Mouse (Mus musculus) MEL (cell line): ENCODE measurements around the gene Fgfr2.

Source experiments
- CTCF ChIP-seq, 3 experiments: IDR thresholded peaks in 2 of 3; conservative IDR thresholded peaks in 1 of 3; 2 replicates each; pipeline ENCODE4 v1.5.1; 2011 to 2012; ENCODE audit warnings: low read length in 3 of 3, low read depth in 2 of 3, mild to moderate bottlenecking in 2 of 3, improper control_type of control experiment in 1 of 3, inconsistent platforms in 1 of 3, mixed read lengths in 1 of 3, moderate library complexity in 1 of 3; ENCODE audit not compliant: control insufficient read depth in 1 of 3, insufficient read depth in 1 of 3, poor library complexity in 1 of 3, severe bottlenecking in 1 of 3
- EP300 ChIP-seq, 2 experiments: IDR thresholded peaks; 2 replicates each; pipeline ENCODE4 v1.6.1; 2011; ENCODE audit warnings: improper control_type of control experiment in 2 of 2, low read length in 2 of 2, low read depth in 1 of 2, mild to moderate bottlenecking in 1 of 2
- JUND ChIP-seq: IDR thresholded peaks from 2 replicates; pipeline ENCODE4 v1.6.1; 2011; ENCODE audit warnings: low read depth, mild to moderate bottlenecking, improper control_type of control experiment, low read length
- KAT2A ChIP-seq: conservative IDR thresholded peaks from 2 replicates; pipeline ENCODE4 v1.6.1; 2012; ENCODE audit warnings: low read depth, low read length, improper control_type of control experiment, inconsistent platforms
- POLR2AphosphoS5 ChIP-seq: IDR thresholded peaks from 2 replicates; pipeline ENCODE4 v1.6.1; 2012; ENCODE audit warnings: low read depth, borderline replicate concordance, mild to moderate bottlenecking, inconsistent platforms, low read length, moderate library complexity, mixed read lengths
- SIN3A ChIP-seq: IDR thresholded peaks from 2 replicates; pipeline ENCODE4 v1.6.1; 2012; ENCODE audit warnings: low read length, improper control_type of control experiment, inconsistent platforms

GRCm38 (mm10) chr7:132357841-132358237 is 765.3 kb downstream of the Fgfr2 start:
- no peak for TF ChIP-seq CTCF (IDR thresholded peaks at IDR 0.05 in 2 of 3, conservative IDR thresholded peaks at IDR 0.05 in 1 of 3; ENCODE audit: control insufficient read depth in 1 of 3, insufficient read depth in 1 of 3, low read depth in 2 of 3, low read length in 3 of 3, poor library complexity in 1 of 3, severe bottlenecking in 1 of 3)
- no peak for TF ChIP-seq EP300 (IDR thresholded peaks at IDR 0.05; ENCODE audit: low read depth in 1 of 2, low read length in 2 of 2)
- TF ChIP-seq POLR2AphosphoS5 = no peak; the same call in 1 of the 2 replicates
- TF ChIP-seq KAT2A = no peak
- TF ChIP-seq SIN3A = peak; percentile 17; the same call in 1 of the 2 replicates
- no peak for TF ChIP-seq JUND
